Mouse (Mus musculus) c-Kit-positive CD71-negative TER-119-negative erythroid progenitor cells, embryonic 14.5 days (primary cell): ENCODE measurements around the gene Ccdc124.
A peak's percentile ranks its signal among the peaks of the same experiment; 100 is the strongest.

ENCODE experiments used
- DNase-seq: peaks from one replicate; pipeline ENCODE4 v3.0.0-alpha.2; 2013; ENCODE audit warnings: low read depth

Gene Ccdc124

GRCm38 (mm10) chr8:70873364-70873985, at the start of gene Ccdc124:
Ccdc124 (minus strand) TSS chr8:70873935.
- DNase-seq = peak; percentile 90

GRCm38 (mm10) chr8:70920049-70920922, 46.6 kb upstream of the Ccdc124 start:
- DNase-seq = no peak

- no peak for DNase-seq
These were observed 41.0 kb upstream of the Ccdc124 start for GRCm38 (mm10) chr8:70914704-70915103.

- DNase-seq = no peak
These were observed 39.8 kb upstream of the Ccdc124 start for GRCm38 (mm10) chr8:70913523-70913922.

GRCm38 (mm10) chr8:70912955-70913354, 39.2 kb upstream of the Ccdc124 start:
- no peak for DNase-seq

GRCm38 (mm10) chr8:70911596-70911995, 37.9 kb upstream of the Ccdc124 start:
- no peak for DNase-seq

GRCm38 (mm10) chr8:70907518-70907917, 33.8 kb upstream of the Ccdc124 start:
- DNase-seq = no peak

- DNase-seq = peak; percentile 64
These were observed 32.3 kb upstream of the Ccdc124 start, which contains the start of gene Map1s for GRCm38 (mm10) chr8:70905831-70906736. Map1s (plus strand) TSS chr8:70905932.

GRCm38 (mm10) chr8:70905463-70905830, 31.7 kb upstream of the Ccdc124 start:
- no peak for DNase-seq

GRCm38 (mm10) chr8:70904532-70904931, 30.8 kb upstream of the Ccdc124 start:
- DNase-seq = no peak

- no peak for DNase-seq
These were observed 29.8 kb upstream of the Ccdc124 start for GRCm38 (mm10) chr8:70903582-70903981.

- DNase-seq = no peak
These were observed 29.4 kb upstream of the Ccdc124 start for GRCm38 (mm10) chr8:70903112-70903511.

GRCm38 (mm10) chr8:70902211-70902610, 28.5 kb upstream of the Ccdc124 start:
- DNase-seq = no peak

- no peak for DNase-seq
These were observed 27.2 kb upstream of the Ccdc124 start for GRCm38 (mm10) chr8:70900872-70901387.

- DNase-seq = no peak
These were observed 25.5 kb upstream of the Ccdc124 start for GRCm38 (mm10) chr8:70899226-70899625.

- DNase-seq = no peak
These were observed 25.0 kb upstream of the Ccdc124 start for GRCm38 (mm10) chr8:70898661-70899198.

- DNase-seq = peak; percentile 73
These were observed 24.1 kb upstream of the Ccdc124 start for GRCm38 (mm10) chr8:70897681-70898413.

GRCm38 (mm10) chr8:70897021-70897680, 23.4 kb upstream of the Ccdc124 start, which contains the start of gene Rpl18a:
Rpl18a (minus strand) TSS chr8:70897412.
- DNase-seq = peak; percentile 94

- no peak for DNase-seq
These were observed 22.7 kb upstream of the Ccdc124 start for GRCm38 (mm10) chr8:70896316-70897020.
